ENCODE assay signal across 8 mouse cellular contexts in genomic region chr5:19227791-19228331, GRCm38 (mm10). TPM values are rescaled to one million over a fixed set of nuclear protein-coding genes. Genes with fewer than 3 reads are reported as not detected.
DNase-seq lines count a peak whose midpoint lies in the region; ATAC-seq and TF ChIP-seq lines count a peak whose summit lies in the region.

No protein-coding gene starts in this region.

- DNase-seq in adrenal gland, postnatal 25 days = peak; percentile 75
- no peak for DNase-seq in limb, embryonic 14.5 days (ENCODE audit: low spot score)
- DNase-seq in neural tube, embryonic 10.5 days (ENCODE audit: extremely low spot score, low spot score) = peak; percentile 60
- peak; percentile 59 for DNase-seq in testis, postnatal 10 days (ENCODE audit: low spot score)
- DNase-seq in thymus, postnatal 10 days (ENCODE audit: low spot score in 2 of 2) = no peak

- no peaks in the 10 kb centered on the region for H3K9me3 ChIP-seq in embryonic facial prominence, embryonic 15.5 days (replicated peaks)
- H3K9me3 ChIP-seq in heart, embryonic 11.5 days (replicated peaks; ENCODE audit: control insufficient read depth, low read length) = no peaks in the 10 kb centered on the region
- H3K9me3 ChIP-seq in kidney, embryonic 14.5 days (ENCODE audit: control insufficient read depth, low read length) = no peaks in the 10 kb centered on the region
- no peaks in the 10 kb centered on the region for H3K9me3 ChIP-seq in limb, embryonic 14.5 days (ENCODE audit: control insufficient read depth, low read length)

- no peak overlapping the region; the same call in 1 of the 2 replicates for H3K9ac ChIP-seq in embryonic facial prominence, embryonic 15.5 days
- no peak overlapping the region for H3K9ac ChIP-seq in heart, embryonic 11.5 days (ENCODE audit: low read depth, low read length)
- peak overlapping the region; percentile 67; the same call in 1 of the 2 replicates for H3K9ac ChIP-seq in kidney, embryonic 14.5 days (ENCODE audit: low read depth, low read length)
- peak overlapping the region; percentile 80 for H3K9ac ChIP-seq in limb, embryonic 14.5 days (ENCODE audit: low read depth, low read length, severe bottlenecking)

- H3K4me3 ChIP-seq in embryonic facial prominence, embryonic 15.5 days (replicated peaks) = peak overlapping the region; percentile 68
- H3K4me3 ChIP-seq in heart, embryonic 11.5 days (ENCODE audit: low read depth, low read length) = peak overlapping the region; percentile 51
- H3K4me3 ChIP-seq in kidney, embryonic 14.5 days (ENCODE audit: low read length) = peak overlapping the region; percentile 54
- H3K4me3 ChIP-seq in limb, embryonic 14.5 days (replicated peaks; ENCODE audit: low read length) = peak overlapping the region; percentile 68

- peaks cover 25% of the 10 kb centered on the region for H3K4me1 ChIP-seq in embryonic facial prominence, embryonic 15.5 days
- no peaks in the 10 kb centered on the region; the same call in 1 of the 2 replicates for H3K4me1 ChIP-seq in heart, embryonic 11.5 days (ENCODE audit: control insufficient read depth, insufficient read depth, low read length)
- 0 out of 2 replicates have a peak, but pooled peaks cover 2% of the 10 kb centered on the region for H3K4me1 ChIP-seq in kidney, embryonic 14.5 days (ENCODE audit: control insufficient read depth, insufficient read depth, low read length)
- peaks cover 9% of the 10 kb centered on the region for H3K4me1 ChIP-seq in limb, embryonic 14.5 days (ENCODE audit: control insufficient read depth, insufficient read depth, low read length)

- peaks cover 3% of the 10 kb centered on the region; the same call in 1 of the 2 replicates for H3K27me3 ChIP-seq in embryonic facial prominence, embryonic 15.5 days
- H3K27me3 ChIP-seq in heart, embryonic 11.5 days (ENCODE audit: control insufficient read depth, insufficient read depth, low read length) = peaks cover 5% of the 10 kb centered on the region; the same call in 1 of the 2 replicates
- no peaks in the 10 kb centered on the region for H3K27me3 ChIP-seq in kidney, embryonic 14.5 days (ENCODE audit: control insufficient read depth, insufficient read depth, low read length)
- 0 out of 2 replicates have a peak, but pooled peaks cover 4% of the 10 kb centered on the region for H3K27me3 ChIP-seq in limb, embryonic 14.5 days (ENCODE audit: control insufficient read depth, insufficient read depth, low read length)

- no peak for ATAC-seq in embryonic facial prominence, embryonic 15.5 days (ENCODE audit: insufficient number of reproducible peaks, low FRiP score, low TSS enrichment, low read depth)
- ATAC-seq in heart, embryonic 11.5 days (replicated peaks; ENCODE audit: insufficient number of reproducible peaks, low FRiP score, low TSS enrichment) = no peak
- peak; percentile 33; the same call in 1 of the 2 replicates for ATAC-seq in kidney, embryonic 14.5 days (ENCODE audit: low FRiP score, low TSS enrichment)
- ATAC-seq in limb, embryonic 14.5 days (ENCODE audit: low FRiP score, low read depth) = no peak

- H3K27ac ChIP-seq in embryonic facial prominence, embryonic 15.5 days (replicated peaks) = no peak overlapping the region
- no peak overlapping the region for H3K27ac ChIP-seq in heart, embryonic 11.5 days (ENCODE audit: low read depth, low read length)
- H3K27ac ChIP-seq in kidney, embryonic 14.5 days (ENCODE audit: low read depth, low read length) = no peak overlapping the region
- H3K27ac ChIP-seq in limb, embryonic 14.5 days (replicated peaks; ENCODE audit: low read depth, low read length) = no peak overlapping the region

- peak overlapping the region; percentile 91 for H3K4me2 ChIP-seq in embryonic facial prominence, embryonic 15.5 days (replicated peaks)
- peak overlapping the region; percentile 98 for H3K4me2 ChIP-seq in heart, embryonic 11.5 days
- H3K4me2 ChIP-seq in kidney, embryonic 14.5 days (replicated peaks; ENCODE audit: low read depth, low read length) = peak overlapping the region; percentile 96
- H3K4me2 ChIP-seq in limb, embryonic 14.5 days (replicated peaks; ENCODE audit: low read depth, low read length, severe bottlenecking) = peak overlapping the region; percentile 95

- TF ChIP-seq POLR2A in limb, embryonic 14.5 days (IDR thresholded peaks at IDR 0.05; ENCODE audit: borderline replicate concordance, extremely low read depth, insufficient read depth, insufficient read length) = no peak

- WGBS in embryonic facial prominence, embryonic 15.5 days = under 1% methylated on average over 14 of the region's 14 CpGs
- 1% methylated on average over 14 of the region's 14 CpGs for WGBS in heart, embryonic 11.5 days (ENCODE audit: insufficient replicate concordance)
- WGBS in kidney, embryonic 14.5 days = 0% methylated on average over 14 of the region's 14 CpGs
- 0% methylated on average over 14 of the region's 14 CpGs for WGBS in limb, embryonic 14.5 days

- no peaks in the 10 kb centered on the region for H3K36me3 ChIP-seq in embryonic facial prominence, embryonic 15.5 days
- H3K36me3 ChIP-seq in heart, embryonic 11.5 days (ENCODE audit: control insufficient read depth, insufficient read depth, low read length) = no peaks in the 10 kb centered on the region
- H3K36me3 ChIP-seq in kidney, embryonic 14.5 days (ENCODE audit: control insufficient read depth, insufficient read depth, low read length) = no peaks in the 10 kb centered on the region
- no peaks in the 10 kb centered on the region for H3K36me3 ChIP-seq in limb, embryonic 14.5 days (ENCODE audit: control insufficient read depth, insufficient read depth, low read length)

RNA-seq across cellular contexts. Expression of gene Magi2, which starts 1.0 kb away (rescaled TPM):
- 10.4 and 12.1 TPM in 2 replicates for total RNA-seq in adrenal gland, postnatal 25 days (2021)
- 6.8 and 7.3 TPM in 2 replicates for polyA plus RNA-seq in embryonic facial prominence, embryonic 15.5 days (2015; fragmentation: Nextera tagmentation; extraction: Ambion mirVana)
- 2.5 and 2.6 TPM in 2 replicates for polyA plus RNA-seq in heart, embryonic 11.5 days (2014; fragmentation: Nextera tagmentation; extraction: Ambion mirVana)
- 8.6 and 9.3 TPM in 2 replicates for polyA plus RNA-seq in kidney, embryonic 14.5 days (2014; fragmentation: Nextera tagmentation; extraction: Ambion mirVana)
- 4.0 TPM in 2 replicates for polyA plus RNA-seq in limb, embryonic 14.5 days (2012; rRNA removed)
- 4.5 and 5.8 TPM in 2 replicates for polyA plus RNA-seq in limb, embryonic 14.5 days (2014; fragmentation: Nextera tagmentation; extraction: Ambion mirVana)

Comparison
In these comparisons a context has a peak if more than half of its experiments do, and no peak if none do; other contexts are left out.
1. DNase-seq: peak in adrenal gland, postnatal 25 days (single experiment), neural tube, embryonic 10.5 days (single experiment) and testis, postnatal 10 days (single experiment); none in limb, embryonic 14.5 days (single experiment) and thymus, postnatal 10 days (0 of 2).
2. H3K9ac ChIP-seq: peak in kidney, embryonic 14.5 days (single experiment) and limb, embryonic 14.5 days (single experiment); none in embryonic facial prominence, embryonic 15.5 days (single experiment) and heart, embryonic 11.5 days (single experiment).
3. Peak in every context shown above with its lines, with median percentiles within 50 percentile points of each other: H3K4me2 ChIP-seq and H3K4me3 ChIP-seq.